Mouse (Mus musculus) NIH3T3 (cell line): ENCODE data around the gene Lsamp.
A peak's percentile ranks its signal among the peaks of the same experiment; 100 is the strongest.

Experiments
- DNase-seq: peaks from one replicate; pipeline ENCODE4 v3.0.0-alpha.2; 2012; ENCODE audit warnings: low read depth

The Lsamp gene

GRCm38 (mm10) chr16:39984205-39984634, at the start of gene Lsamp:
TSS of gene Lsamp (plus strand) at chr16:39984361.
- no peak for DNase-seq

GRCm38 (mm10) chr16:39957686-39958085, 26.5 kb upstream of the Lsamp start:
- DNase-seq, result no peak

GRCm38 (mm10) chr16:39972712-39973111, 11.4 kb upstream of the Lsamp start:
- no peak for DNase-seq

- DNase-seq, result no peak
Observed at GRCm38 (mm10) chr16:39984635-39985291, 602 bp downstream of the Lsamp start.

GRCm38 (mm10) chr16:39988466-39988865, 4.3 kb downstream of the Lsamp start:
- no peak for DNase-seq

GRCm38 (mm10) chr16:39994821-39995220, 10.7 kb downstream of the Lsamp start:
- DNase-seq, result no peak

GRCm38 (mm10) chr16:40008800-40009199, 24.6 kb downstream of the Lsamp start:
- DNase-seq, result no peak

GRCm38 (mm10) chr16:40011106-40011505, 26.9 kb downstream of the Lsamp start:
- DNase-seq, result no peak

- DNase-seq, result no peak
Observed at GRCm38 (mm10) chr16:40022611-40023010, 38.5 kb downstream of the Lsamp start.

- DNase-seq, result no peak
Observed at GRCm38 (mm10) chr16:40036719-40037118, 52.6 kb downstream of the Lsamp start.

GRCm38 (mm10) chr16:40059546-40059945, 75.4 kb downstream of the Lsamp start:
- no peak for DNase-seq

- DNase-seq, result no peak
Observed at GRCm38 (mm10) chr16:40059968-40060367, 75.8 kb downstream of the Lsamp start.

- no peak for DNase-seq
Observed at GRCm38 (mm10) chr16:40060491-40060890, 76.3 kb downstream of the Lsamp start.

GRCm38 (mm10) chr16:40075556-40075955, 91.4 kb downstream of the Lsamp start:
- DNase-seq, result no peak

GRCm38 (mm10) chr16:40080224-40080623, 96.1 kb downstream of the Lsamp start:
- peak; percentile 10 for DNase-seq

GRCm38 (mm10) chr16:40104329-40104728, 120.2 kb downstream of the Lsamp start:
- no peak for DNase-seq

GRCm38 (mm10) chr16:40182918-40183317, 198.8 kb downstream of the Lsamp start:
- no peak for DNase-seq

- DNase-seq, result no peak
Observed at GRCm38 (mm10) chr16:40187987-40188590, 203.9 kb downstream of the Lsamp start.

GRCm38 (mm10) chr16:40194401-40194800, 210.2 kb downstream of the Lsamp start:
- no peak for DNase-seq

- no peak for DNase-seq
Observed at GRCm38 (mm10) chr16:40194839-40195238, 210.7 kb downstream of the Lsamp start.

GRCm38 (mm10) chr16:40228627-40229026, 244.5 kb downstream of the Lsamp start:
- DNase-seq, result no peak

GRCm38 (mm10) chr16:40233066-40233465, 248.9 kb downstream of the Lsamp start:
- DNase-seq, result no peak

- no peak for DNase-seq
Observed at GRCm38 (mm10) chr16:40234151-40234895, 250.2 kb downstream of the Lsamp start.
